Mouse (Mus musculus) spleen, adult 18-20 months (tissue): ENCODE results near the gene Pgbd5.

ENCODE experiments used
- DNase-seq, 2 experiments: peaks; one replicate each; pipeline ENCODE4 v3.0.0; 2022; ENCODE audit warnings: mixed read lengths in 2 of 2

Gene Pgbd5

DNA sequence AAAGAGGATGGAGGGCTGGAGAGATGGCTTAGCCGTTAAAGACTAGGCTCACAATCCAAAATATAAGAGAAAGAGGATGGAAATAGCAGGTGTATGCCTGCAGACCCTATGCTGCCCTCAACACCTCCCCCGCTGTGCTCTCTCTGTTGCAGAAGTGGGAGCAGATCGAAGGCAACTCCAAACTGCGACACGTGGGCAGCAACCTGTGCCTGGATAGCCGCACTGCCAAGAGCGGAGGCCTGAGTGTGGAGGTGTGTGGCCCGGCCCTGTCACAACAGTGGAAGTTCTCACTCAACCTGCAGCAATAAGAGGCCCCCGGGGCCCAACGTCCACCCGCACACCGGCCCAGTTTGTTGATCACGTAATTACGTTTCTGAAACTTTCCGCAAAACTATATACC lies 96.3 kb downstream of the Pgbd5 start:
- DNase-seq: no peak

DNA sequence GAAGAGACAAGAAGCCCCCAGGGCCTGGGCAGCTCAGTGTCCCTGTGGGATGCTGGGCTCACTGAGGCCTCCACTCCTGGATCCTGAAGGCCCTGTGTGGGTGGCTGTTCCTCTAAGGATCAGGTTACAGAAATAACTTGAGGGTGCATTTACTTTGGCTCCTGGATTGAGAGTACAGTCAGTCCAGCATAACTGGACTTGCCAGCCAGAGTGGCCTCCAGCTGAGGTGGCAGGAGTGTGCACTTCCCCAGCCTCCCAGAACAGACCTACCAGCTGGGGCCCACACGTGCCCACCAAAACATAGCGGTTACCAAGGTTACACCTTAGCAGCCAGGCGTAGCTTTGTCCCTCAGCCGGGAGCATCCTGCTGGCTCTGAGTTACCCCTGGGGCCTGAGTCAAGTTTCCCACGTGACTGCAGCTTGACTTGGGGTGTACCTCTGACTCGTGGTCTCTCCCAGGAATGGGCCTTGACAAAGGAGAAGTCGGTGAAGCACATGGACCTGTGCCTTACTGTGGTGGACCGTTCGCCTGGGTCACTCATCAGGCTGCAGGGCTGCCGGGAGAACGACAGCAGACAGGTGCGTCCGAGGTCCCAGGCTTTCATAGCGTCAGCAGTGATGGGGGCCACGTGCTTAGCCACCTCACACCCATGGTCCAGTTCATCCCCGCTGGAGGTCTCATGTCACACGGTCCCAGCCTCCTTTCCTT lies 98.9 kb downstream of the Pgbd5 start:
- DNase-seq: no peak

DNA sequence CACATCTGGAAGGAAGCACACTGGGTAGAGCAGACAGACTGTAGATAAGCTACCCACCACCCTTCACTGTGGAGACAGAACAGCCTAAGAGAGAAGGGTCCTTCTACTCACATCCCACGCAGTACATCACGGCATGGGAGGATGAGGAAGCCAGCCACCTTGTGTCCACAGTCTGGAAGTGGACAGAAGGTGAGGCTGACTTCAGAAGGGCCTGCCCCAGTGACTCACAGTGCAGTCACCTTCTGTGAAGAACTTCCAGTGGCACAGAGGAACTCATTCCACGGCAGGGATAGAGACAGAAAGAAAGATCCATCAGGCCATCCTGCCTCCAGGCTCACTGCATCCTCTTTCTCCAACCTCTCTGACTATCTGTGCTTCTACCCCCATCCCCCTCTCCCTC lies 99.7 kb downstream of the Pgbd5 start:
- no peak for DNase-seq

DNA sequence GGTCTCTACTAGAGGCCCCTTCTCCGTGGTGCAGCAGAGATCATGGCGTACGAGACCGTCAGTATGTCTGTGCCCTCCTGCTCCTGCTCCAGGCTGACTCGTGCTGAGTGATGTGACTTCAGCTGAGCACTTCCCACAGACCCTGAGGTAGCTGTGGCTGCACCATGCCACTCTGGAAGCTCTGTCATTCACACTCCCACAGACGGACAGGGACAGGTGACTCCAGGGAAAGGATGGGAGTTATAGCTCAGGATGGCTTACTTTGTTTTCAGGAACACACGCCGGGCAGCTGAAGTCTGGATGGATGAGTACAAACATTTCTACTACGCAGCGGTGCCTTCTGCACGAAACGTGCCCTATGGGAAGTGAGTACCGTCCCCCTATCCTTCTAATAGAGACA lies 103.2 kb downstream of the Pgbd5 start:
- no peak for DNase-seq

DNA sequence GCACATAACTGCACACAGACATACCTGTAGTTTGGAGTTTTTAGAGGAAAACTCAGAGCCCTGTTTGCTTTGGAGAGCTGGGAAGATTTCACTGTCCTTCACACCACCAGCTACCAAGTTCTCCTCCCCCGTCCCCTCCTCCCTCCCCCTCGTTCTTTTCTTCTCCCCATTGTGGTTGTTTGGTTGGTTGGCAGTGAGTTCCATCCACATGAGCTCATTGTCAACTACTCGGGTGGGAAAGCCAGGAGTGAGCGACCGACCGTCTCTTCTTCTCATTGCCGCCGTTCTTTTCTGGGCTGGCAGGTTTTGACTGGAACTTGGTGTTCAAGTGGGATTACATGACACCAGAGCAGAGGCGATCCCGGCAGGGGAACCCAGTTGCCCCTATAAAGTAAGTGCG lies 107.8 kb downstream of the Pgbd5 start:
- DNase-seq: no peak

DNA sequence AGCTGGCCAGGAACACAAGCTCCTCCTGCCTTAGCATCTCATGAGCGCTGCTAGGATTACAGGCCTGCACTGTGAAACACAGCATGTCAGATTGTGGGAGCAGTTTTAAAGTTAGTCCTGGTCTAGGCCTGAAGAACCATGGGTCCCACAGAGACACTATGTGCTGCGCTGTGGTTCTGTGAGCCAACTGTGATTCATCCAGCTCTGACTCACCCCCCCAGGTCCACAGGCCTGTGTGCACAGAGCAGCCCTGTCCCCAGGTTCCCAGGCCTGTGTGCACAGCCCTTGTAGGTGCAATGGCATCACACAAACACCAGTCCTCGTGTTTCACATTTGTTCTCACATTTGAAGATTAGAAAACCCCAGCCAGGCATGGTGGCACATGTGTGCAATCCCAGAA lies 108.4 kb downstream of the Pgbd5 start:
- DNase-seq: no peak

DNA sequence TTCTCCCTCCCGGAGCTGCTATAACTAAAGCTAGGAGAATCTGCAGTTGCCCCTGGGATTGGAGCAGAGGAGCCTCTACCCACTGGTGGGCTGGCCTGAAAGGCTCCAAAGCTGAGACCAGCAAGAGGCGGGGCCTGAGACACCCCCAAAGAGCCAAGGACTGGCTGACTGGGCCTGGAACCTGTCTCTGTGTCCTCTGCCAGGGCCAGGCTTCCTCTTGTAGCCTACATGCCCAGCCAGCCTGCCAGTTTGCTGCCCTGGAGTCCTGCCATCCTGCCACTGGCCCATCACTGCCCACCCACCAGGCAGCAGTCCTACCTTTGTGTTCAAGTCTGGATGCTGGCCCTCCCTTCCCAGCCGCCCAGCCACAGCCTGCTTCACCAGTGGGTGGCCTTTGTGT lies 109.0 kb downstream of the Pgbd5 start:
- no peak for DNase-seq

DNA sequence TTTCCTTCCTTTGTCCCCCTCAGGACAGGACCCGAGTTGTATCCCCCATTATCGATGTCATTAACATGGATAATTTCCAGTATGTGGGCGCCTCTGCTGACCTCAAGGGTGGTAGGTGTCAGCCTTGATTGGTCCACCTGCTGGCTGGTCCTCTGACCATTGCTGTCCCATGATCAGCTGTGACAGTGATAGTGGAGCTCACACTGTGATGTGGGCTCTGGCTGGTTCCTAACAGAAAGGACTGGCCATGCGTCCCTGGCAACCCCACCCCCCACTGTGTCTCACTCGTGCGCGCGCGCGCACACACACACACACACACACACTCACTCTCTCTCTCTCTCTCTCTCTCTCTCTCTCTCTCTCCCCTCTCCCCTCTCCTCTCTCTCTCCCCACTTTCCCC lies 109.8 kb downstream of the Pgbd5 start:
- DNase-seq: no peak

DNA sequence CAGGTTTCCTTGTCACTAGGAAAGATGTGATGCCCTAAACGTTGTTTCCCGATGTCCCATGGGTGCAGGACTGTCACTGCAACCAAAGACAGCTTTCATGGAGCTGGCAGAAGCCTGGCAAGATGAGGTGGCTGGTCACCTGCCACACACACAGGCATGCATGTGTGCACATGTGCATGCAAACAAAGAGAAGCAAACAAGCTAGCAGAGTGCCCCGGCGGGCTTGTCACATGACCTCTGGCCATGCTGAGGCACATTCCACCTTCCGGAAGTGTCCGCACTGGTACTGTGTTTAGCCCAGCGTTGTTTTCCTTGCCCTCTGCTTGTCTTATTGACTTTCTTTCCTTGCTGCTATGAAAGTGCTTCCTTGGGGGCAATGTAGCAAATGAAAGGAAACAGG lies 111.2 kb downstream of the Pgbd5 start:
- no peak for DNase-seq

DNA sequence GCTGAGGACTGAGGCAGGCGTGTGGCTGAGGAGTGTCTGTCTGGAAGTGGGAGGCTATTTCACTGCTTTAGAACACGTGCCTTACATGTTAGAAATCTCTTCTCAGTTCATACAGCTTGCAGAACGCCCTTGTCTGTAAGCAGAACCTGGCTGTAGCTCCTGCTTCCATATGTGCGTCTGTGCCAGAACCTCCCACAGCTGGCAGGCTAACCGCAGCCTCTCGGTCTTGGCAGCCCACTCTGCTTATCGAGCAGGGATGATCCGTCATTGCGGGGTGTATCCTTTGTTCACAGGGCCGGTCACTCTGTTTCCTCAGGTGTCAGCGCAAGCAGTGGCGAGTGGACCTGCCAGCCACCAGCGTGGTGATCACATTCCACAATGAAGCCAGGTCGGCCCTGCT lies 116.1 kb downstream of the Pgbd5 start:
- no peak for DNase-seq

DNA sequence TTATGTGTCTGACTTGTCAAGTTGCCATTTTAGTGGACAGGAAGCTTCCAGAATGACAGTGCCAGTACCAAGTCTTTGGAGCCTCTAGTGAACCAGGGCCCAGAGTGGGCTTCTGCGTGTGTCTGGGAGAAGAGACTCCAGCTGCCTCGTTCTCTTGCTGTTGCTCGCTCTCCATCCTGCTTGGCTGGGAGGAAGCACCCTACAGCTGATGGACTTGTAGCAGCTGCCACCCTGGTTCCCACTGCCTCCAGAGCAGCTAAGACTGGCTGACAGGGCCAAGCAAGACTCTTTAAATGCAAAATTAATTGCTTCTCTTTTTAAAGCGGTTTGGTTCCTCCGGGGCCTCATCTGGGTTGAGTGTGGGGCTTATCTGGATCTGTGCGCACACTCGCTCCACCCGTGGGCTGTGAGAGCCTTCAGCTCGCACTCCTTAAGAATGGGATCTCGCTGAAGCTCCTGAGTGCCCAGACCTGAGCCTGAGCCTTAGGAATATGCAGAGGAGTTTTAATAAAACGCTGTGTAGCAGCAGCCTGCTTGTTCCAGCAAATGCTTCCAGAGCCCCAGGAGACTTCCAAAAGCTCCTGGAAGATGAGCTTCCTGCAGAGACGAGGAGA lies 118.1 kb downstream of the Pgbd5 start:
- DNase-seq: no peak

DNA sequence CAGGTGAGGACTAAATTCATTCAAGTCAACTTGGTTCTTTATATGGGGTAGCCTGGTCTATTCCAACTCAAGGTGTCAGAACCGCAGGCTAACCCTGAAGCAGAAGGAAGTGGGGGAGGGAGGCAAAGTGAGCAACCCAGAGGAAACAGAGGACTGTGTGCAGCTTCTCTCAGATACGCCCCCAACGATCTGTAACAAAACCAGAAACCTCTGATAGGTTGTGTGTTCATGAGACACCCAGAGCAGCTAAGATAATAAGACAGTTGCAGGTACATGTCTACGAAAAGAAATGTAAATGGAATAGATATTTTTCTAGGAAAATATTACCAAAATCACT lies 120.2 kb downstream of the Pgbd5 start:
- DNase-seq: no peak
